Mouse (Mus musculus) forebrain, embryonic 12.5 days (tissue): ENCODE measurements around the gene Olfr10. TPM values are rescaled to one million over a fixed set of nuclear protein-coding genes. Genes with fewer than 3 reads are reported as not detected.
"Not testable (repeated sequence)": the region's sequence is repeated elsewhere in the genome, so short reads cannot be mapped to it uniquely, and the experiment has no call there.

Experiments
- ATAC-seq: fragments of 200-750 bp; cut with Nextera tagmentation; 2 replicates; pipeline ENCODE4 v1.8.0; 2017; ENCODE audit warnings: moderate TSS enrichment; ENCODE audit not compliant: low FRiP score
- H3K27ac ChIP-seq: fragments of 300-500 bp; sonication (generic); 2 replicates; pipeline ENCODE4 v1.5.1; 2016; ENCODE audit warnings: mild to moderate bottlenecking
- H3K27me3 ChIP-seq: fragments of 300-500 bp; sonication (generic); 2 replicates; pipeline ENCODE4 v1.6.1; 2016; ENCODE audit warnings: mild to moderate bottlenecking
- H3K36me3 ChIP-seq: fragments of 300-500 bp; sonication (generic); replicated peaks from 2 replicates; pipeline ENCODE4 v1.6.1; 2016; ENCODE audit warnings: mild to moderate bottlenecking
- H3K4me1 ChIP-seq: fragments of 300-500 bp; sonication (generic); 2 replicates; pipeline ENCODE4 v1.6.1; 2016
- H3K4me2 ChIP-seq: fragments of 300-500 bp; sonication (generic); 2 replicates; pipeline ENCODE4 v1.6.1; 2016; ENCODE audit warnings: mild to moderate bottlenecking, moderate library complexity
- H3K4me3 ChIP-seq: fragments of 300-500 bp; sonication (generic); replicated peaks from 2 replicates; pipeline ENCODE4 v1.5.1; 2016; ENCODE audit warnings: mild to moderate bottlenecking
- H3K9ac ChIP-seq: fragments of 300-500 bp; sonication (generic); 2 replicates; pipeline ENCODE4 v1.6.1; 2016; ENCODE audit warnings: mild to moderate bottlenecking
- H3K9me3 ChIP-seq: fragments of 300-500 bp; sonication (generic); 2 replicates; pipeline ENCODE4 v1.6.1; 2016
- WGBS: fragments of 180-500 bp; shearing (Covaris S2); methylation state at CpG from one replicate; pipeline ENCODE4 v1.1.7; 2016; 5-methylcytosine and 5-hydroxymethylcytosine counted together
- polyA plus RNA-seq: library from polyadenylated mRNA; unstranded; fragments of >200 nt; fragmentation: Nextera tagmentation; extraction: Ambion mirVana; gene quantifications from 2 replicates; pipeline ENCODE4 v1.2.1, GENCODE M21; 2016

Gene Olfr10
- polyA plus RNA-seq, 1 experiment from 2014 or later, result not detected

DNA sequence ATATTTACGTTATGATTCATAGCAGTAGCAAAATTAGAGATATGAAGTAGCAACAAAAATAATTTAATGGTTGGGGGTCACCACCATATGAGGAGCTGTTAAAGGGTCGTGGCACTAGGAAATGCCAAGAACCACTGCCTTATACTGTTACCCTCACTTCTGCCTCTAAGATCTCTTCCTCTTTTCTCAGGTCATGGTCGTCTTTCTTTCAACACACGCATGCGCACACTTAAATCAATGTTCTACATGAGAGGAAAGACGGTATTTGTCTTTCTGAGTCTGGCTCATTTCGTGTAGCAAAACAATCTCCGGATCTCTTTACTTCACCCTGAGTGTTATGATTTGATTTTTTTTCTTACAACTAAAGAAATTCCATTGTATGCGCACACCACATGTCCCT lies 34.8 kb upstream of the Olfr10 start:
- WGBS, result 91% methylated on average over 9 of the region's 9 CpGs
- Histone ChIP-seq H3K4me3 (no peak overlapping the region), H3K9ac (no peak overlapping the region), H3K36me3 (no peaks in the 10 kb centered on the region), H3K9me3 (no peaks in the 10 kb centered on the region), H3K4me1 (no peaks in the 10 kb centered on the region), H3K27ac (no peak overlapping the region), H3K27me3 (no peaks in the 10 kb centered on the region), H3K4me2 (no peak overlapping the region)
- ATAC-seq, result no peak

DNA sequence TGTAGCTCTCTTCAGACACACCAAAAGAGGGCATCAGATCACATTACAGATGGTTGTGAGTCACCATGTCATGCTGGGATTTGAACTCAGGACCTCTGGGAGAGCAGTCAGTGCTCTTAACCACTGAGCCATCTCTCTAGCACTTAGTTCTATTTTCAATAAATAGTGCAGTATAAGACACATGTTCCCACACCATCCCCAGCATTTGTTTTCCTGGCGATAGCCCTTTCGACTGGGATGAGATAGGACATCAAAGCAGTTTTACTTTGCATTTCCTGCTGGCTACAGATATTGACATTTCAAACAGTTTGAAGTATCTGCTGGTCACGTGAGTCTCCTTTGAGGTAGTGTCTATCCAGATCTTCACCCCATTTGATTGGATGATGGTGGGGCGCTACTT lies 34.2 kb upstream of the Olfr10 start:
- Histone ChIP-seq H3K4me3 (no peak overlapping the region), H3K4me2 (no peak overlapping the region), H3K4me1 (no peaks in the 10 kb centered on the region), H3K9ac (no peak overlapping the region), H3K36me3 (no peaks in the 10 kb centered on the region), H3K27ac (no peak overlapping the region), H3K9me3 (no peaks in the 10 kb centered on the region), H3K27me3 (no peaks in the 10 kb centered on the region)
- WGBS, result 95% methylated on average over 4 of the region's 4 CpGs
- no peak for ATAC-seq

DNA sequence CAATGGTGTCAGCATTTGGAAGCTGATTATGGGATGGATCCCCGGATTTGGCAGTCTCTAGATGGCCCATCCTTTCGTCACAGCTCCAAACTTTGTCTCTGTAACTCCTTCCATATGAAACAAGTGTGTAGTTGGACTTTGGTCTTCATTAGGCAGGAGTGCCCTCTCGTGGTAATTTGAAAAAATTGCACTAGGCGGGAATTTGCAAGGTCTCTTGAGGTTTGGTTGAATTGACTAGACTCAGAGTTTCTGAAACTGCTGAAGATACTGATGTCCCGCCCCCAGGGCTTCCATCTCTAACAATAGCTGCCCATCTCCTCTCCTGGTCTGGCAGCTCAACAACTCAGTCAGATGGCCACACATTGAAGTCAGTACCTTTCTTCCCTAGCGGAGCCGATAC lies 33.2 kb upstream of the Olfr10 start:
- no peak overlapping the region for H3K27ac ChIP-seq
- no peaks in the 10 kb centered on the region for H3K36me3 ChIP-seq
- H3K9me3 ChIP-seq, result no peaks in the 10 kb centered on the region
- H3K27me3 ChIP-seq, result no peaks in the 10 kb centered on the region
- 0 out of 2 replicates have a peak, but pooled peaks have one; percentile 11 for ATAC-seq
- no peak overlapping the region for H3K4me3 ChIP-seq
- H3K4me1 ChIP-seq, result no peaks in the 10 kb centered on the region
- no peak overlapping the region for H3K9ac ChIP-seq
- 31% methylated on average over 7 of the region's 7 CpGs for WGBS
- H3K4me2 ChIP-seq, result no peak overlapping the region

DNA sequence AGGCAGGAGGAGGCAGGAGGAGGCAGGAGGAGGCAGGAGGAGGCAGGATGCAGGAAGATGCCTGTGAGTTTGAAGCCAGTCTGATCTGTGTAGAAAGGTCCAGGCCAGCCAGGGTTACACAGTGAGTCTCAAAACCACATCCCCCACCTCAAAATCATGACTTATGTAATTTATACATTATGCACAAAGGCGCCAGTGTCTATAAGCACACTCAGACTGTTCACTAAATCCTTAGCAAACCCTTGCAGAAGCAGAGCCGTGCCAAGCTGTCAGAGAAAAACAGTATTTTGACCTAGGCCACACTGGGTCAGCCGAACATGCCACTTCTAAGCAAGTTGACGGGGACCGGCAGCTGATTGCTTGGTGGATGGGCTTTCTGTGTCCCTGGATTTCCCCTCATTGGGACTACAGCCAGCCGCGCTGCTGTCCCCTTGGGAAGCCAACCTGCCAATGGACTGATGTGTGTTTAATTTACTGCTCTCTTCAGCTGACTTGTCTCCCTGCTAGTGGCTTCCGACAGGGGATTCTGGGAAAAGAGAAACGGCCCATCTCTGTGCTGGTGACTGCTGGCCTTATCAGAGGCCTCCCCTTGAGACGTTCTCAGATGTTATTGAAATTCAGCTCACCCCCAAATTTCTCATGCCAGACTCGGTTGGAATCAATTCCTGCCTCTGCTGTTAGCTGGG lies 30.6 kb upstream of the Olfr10 start:
- H3K9me3 ChIP-seq, result no peaks in the 10 kb centered on the region
- no peak overlapping the region for H3K4me3 ChIP-seq
- no peak overlapping the region for H3K27ac ChIP-seq
- H3K36me3 ChIP-seq, result no peaks in the 10 kb centered on the region
- WGBS, result 72% methylated on average over 11 of the region's 11 CpGs
- H3K4me1 ChIP-seq, result no peaks in the 10 kb centered on the region
- ATAC-seq, result peak; percentile 27; the same call in 1 of the 2 replicates
- H3K27me3 ChIP-seq, result no peaks in the 10 kb centered on the region
- H3K9ac ChIP-seq, result no peak overlapping the region
- H3K4me2 ChIP-seq, result no peak overlapping the region

DNA sequence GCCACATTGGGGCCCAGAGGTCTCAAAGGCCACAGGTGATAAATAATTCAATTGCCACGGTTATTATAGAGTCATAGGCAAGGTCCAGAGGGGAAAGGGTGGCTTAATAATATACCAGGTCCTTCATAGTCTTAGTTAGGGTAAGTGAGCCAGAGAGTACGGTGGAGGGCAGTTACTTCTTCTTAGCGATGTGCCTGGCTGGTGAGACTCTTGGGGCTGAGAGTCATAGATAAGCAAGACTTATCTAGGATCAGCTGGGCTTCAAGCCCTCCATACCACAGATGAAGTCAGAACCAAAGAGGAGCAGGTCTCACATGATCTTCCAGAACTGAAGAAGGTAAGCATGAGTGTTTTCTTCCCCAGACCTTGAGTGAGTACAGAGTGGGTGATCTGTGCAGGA lies 26.3 kb upstream of the Olfr10 start, which contains the start of gene Olfr1393:
Gene Olfr1393, plus strand, starts transcription at position 83 of the 400 bp plus-strand sequence.
- Histone ChIP-seq H3K9me3 (no peaks in the 10 kb centered on the region), H3K27ac (no peak within 1 kb of the TSS), H3K27me3 (no peaks in the 10 kb centered on the region), H3K9ac (no peak within 1 kb of the TSS), H3K36me3 (no peaks in the 10 kb centered on the region), H3K4me1 (no peaks in the 10 kb centered on the region), H3K4me2 (no peak within 1 kb of the TSS), H3K4me3 (no peak within 1 kb of the TSS)
- WGBS, result 87% methylated on average over 3 of the region's 3 CpGs
- ATAC-seq, result no peak

DNA sequence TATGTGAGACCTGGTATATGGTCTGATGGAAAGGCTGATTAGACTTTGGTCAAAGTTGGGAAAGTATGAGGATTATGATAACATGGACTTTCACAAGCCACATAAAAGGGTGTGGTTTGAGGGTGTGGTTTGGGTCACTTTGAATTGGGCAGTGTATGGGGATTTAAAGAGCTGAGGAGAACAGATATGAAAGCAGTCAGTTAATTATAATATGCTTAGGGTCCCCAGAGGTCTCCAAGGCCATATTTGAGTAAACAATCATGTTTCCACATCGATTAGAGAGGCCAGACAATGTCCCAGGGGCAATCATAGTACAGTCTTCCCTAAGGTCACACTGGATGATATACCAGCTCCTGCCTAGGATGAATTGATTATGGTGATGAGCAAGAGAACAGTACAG lies 19.6 kb upstream of the Olfr10 start, which contains the start of gene Olfr1392:
Gene Olfr1392, plus strand, starts transcription at position 301 of the 400 bp plus-strand sequence.
- H3K4me3 ChIP-seq, H3K27ac ChIP-seq, H3K36me3 ChIP-seq, H3K9me3 ChIP-seq, ATAC-seq, H3K27me3 ChIP-seq, H3K4me2 ChIP-seq, H3K9ac ChIP-seq, H3K4me1 ChIP-seq: not testable (repeated sequence)
- 70% methylated on average over 1 of the region's 1 CpGs for WGBS

DNA sequence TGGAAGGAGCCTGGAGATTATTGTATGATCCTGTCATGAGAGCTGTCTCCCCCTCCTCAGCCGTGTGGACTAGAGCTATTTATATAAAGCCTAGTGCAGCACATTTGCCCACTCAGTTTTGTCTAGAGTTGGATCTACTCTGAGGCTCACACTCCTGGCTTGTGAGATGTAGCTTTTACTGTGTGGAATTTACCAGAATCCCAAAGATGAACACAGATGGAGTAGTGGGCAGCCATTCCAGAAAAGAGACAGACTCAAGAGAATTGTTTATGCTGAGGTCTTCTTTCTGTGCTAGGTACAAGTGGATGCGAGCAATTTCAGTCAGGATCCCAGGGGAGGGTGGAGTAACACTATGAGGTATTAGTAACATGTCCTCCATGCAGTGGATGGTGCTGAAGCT lies 17.3 kb upstream of the Olfr10 start:
- no peak for ATAC-seq
- Histone ChIP-seq H3K4me1 (no peaks in the 10 kb centered on the region), H3K4me3 (no peak overlapping the region), H3K9me3 (no peaks in the 10 kb centered on the region), H3K9ac (no peak overlapping the region), H3K27me3 (no peaks in the 10 kb centered on the region), H3K36me3 (no peaks in the 10 kb centered on the region), H3K27ac (no peak overlapping the region), H3K4me2 (no peak overlapping the region)
- 84% methylated on average over 2 of the region's 2 CpGs for WGBS

DNA sequence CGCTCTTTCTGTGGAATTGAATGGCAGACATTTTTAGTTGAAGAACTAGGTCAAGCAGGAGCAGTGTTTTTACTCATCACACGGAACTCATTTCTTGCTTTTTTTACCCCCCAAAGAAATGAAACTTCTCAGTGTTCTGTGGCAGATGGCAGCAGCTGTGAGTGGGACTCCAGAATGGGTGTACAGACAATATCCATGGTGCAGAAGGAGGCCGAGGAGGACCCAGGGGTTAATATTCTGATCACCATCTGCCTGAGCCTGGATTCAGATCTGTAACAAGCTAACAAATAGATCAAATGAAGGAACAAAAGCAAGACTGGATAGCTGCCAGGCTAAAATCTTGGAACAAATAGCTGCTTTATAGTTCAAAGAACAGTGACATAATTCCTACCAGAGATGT lies 11.8 kb upstream of the Olfr10 start:
- Histone ChIP-seq H3K36me3 (no peaks in the 10 kb centered on the region), H3K4me1 (peaks cover 2% of the 10 kb centered on the region; the same call in 1 of the 2 replicates), H3K9me3 (no peaks in the 10 kb centered on the region), H3K4me2 (no peak overlapping the region), H3K4me3 (no peak overlapping the region), H3K27ac (no peak overlapping the region), H3K27me3 (no peaks in the 10 kb centered on the region), H3K9ac (no peak overlapping the region)
- ATAC-seq, result no peak
- WGBS, result 66% methylated on average over 3 of the region's 3 CpGs

DNA sequence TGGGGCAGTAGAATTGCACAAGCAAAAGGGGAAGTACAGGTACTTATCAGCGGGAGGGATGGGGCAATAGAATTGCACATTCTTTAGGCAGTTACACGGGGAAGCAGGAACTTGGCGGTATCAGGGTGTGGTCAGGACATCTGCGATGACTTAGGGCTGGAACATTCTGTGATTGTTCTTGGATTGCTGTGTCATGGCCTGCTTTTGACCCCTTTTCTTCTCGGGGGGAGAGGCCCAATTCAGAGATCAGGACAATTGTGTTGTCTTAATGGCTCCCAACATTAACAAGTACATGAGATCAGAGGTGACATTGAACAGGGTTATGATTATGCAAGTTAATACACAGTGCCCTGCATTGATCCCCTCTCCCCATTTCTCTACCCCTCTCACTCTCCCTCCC lies 4.0 kb downstream of the Olfr10 start:
- not testable (repeated sequence) for H3K4me2 ChIP-seq, H3K4me3 ChIP-seq, H3K4me1 ChIP-seq, H3K36me3 ChIP-seq, ATAC-seq, H3K27me3 ChIP-seq, H3K27ac ChIP-seq, H3K9me3 ChIP-seq, H3K9ac ChIP-seq
- WGBS, result 83% methylated on average over 5 of the region's 5 CpGs

DNA sequence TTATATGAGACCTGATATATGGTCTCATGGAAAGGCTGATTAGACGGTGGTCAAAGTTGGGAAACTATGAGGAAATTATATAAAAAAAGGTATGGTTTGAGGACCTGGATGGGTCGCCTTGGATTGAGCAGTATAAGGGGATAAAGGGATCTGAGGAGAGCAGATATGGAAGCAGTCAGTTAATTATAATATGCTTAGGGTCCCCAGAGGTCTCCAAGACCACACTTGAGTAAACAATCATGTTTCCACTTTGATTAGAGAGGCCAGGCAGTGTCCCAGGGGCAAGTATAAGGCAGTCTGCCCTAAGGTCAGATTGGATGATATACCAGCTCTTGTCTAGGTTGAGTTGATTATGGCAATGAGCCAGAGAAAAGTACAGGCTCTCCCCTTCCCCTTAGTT lies 17.9 kb downstream of the Olfr10 start, which contains the start of gene Olfr1391:
Gene Olfr1391, plus strand, starts transcription at position 301 of the 400 bp plus-strand sequence.
- Histone ChIP-seq H3K36me3 (no peaks in the 10 kb centered on the region), H3K4me2 (no peak within 1 kb of the TSS), H3K9me3 (no peaks in the 10 kb centered on the region), H3K4me1 (no peaks in the 10 kb centered on the region), H3K4me3 (no peak within 1 kb of the TSS), H3K27ac (no peak within 1 kb of the TSS), H3K27me3 (no peaks in the 10 kb centered on the region), H3K9ac (no peak within 1 kb of the TSS)
- ATAC-seq, result no peak
- 75% methylated on average over 2 of the region's 2 CpGs for WGBS

DNA sequence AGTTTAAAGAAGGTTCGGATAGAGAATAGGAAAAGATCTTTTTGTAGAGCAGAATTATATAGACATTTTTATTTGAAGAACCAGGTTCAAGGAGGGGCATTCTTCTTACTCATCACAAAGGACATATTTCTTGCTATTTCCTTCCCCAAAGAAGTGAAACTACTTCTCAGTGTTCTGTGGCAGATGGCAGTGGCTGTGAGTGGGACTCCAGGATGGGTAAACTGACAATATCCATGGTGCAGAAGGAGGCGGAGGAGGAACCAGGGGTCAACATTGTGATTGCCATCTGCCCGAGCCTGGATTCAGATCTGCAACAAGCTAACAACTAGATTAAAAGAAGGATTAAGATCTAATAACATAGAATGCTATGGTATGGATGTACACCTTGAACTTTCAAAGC lies 22.2 kb downstream of the Olfr10 start:
- H3K36me3 ChIP-seq, result no peaks in the 10 kb centered on the region
- no peaks in the 10 kb centered on the region for H3K27me3 ChIP-seq
- no peak overlapping the region for H3K4me3 ChIP-seq
- H3K4me2 ChIP-seq, result no peak overlapping the region
- no peak overlapping the region for H3K9ac ChIP-seq
- ATAC-seq, result no peak
- 90% methylated on average over 3 of the region's 3 CpGs for WGBS
- no peaks in the 10 kb centered on the region for H3K4me1 ChIP-seq
- no peaks in the 10 kb centered on the region for H3K9me3 ChIP-seq
- H3K27ac ChIP-seq, result no peak overlapping the region

DNA sequence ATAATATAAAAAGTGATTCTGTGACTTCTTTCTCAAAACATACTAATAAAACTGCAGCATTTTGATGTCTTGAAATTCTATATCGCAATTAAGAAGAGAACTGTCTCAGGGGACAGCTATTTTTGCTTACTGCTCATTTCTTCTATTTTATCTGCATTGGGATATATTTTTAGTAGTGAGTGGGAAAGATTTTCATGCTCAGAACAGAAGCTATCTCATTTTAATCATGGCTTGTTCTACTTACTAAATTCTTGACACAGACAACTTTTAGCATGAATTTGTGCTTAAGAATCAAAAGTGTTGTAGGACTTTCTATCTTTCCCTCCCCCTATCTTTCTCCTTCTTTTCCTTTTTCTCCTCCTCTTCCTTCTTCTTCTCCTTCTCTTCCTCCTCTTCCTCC lies 25.1 kb downstream of the Olfr10 start:
- no peak overlapping the region for H3K27ac ChIP-seq
- H3K4me2 ChIP-seq, result no peak overlapping the region
- 82% methylated on average over 1 of the region's 1 CpGs for WGBS
- H3K9ac ChIP-seq, result no peak overlapping the region
- no peaks in the 10 kb centered on the region for H3K36me3 ChIP-seq
- ATAC-seq, result no peak
- no peak overlapping the region for H3K4me3 ChIP-seq
- no peaks in the 10 kb centered on the region for H3K4me1 ChIP-seq
- no peaks in the 10 kb centered on the region for H3K27me3 ChIP-seq
- H3K9me3 ChIP-seq, result no peaks in the 10 kb centered on the region

DNA sequence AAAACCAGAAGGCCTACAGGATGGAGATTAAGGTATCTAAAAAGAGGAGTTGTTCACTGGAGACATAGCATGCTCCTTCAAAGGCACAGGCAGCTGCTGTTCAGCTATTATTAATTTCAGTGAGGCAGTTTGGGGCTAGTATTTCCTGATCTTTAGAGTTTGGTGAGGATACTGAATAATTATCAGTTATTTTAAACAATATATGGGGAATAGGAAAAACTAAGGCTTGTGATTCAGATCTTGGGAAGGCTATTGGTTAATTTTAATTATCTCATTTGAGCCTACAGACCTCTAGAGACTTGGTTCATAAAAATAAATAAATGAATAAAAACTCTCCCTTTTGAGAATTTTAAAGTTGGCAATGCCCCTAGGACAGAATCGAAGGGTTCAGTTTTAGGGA lies 30.3 kb downstream of the Olfr10 start, which contains the start of gene Olfr1390:
Gene Olfr1390, plus strand, starts transcription at position 301 of the 400 bp plus-strand sequence.
- H3K4me2 ChIP-seq, result no peak within 1 kb of the TSS
- 91% methylated on average over 1 of the region's 1 CpGs for WGBS
- ATAC-seq, result no peak

More for the DNA sequence above, 30.3 kb downstream of the Olfr10 start, which contains the start of gene Olfr1390:
- H3K27ac ChIP-seq, result no peak within 1 kb of the TSS
- H3K4me3 ChIP-seq, result no peak within 1 kb of the TSS
- no peaks in the 10 kb centered on the region for H3K27me3 ChIP-seq
- no peaks in the 10 kb centered on the region for H3K9me3 ChIP-seq
- no peaks in the 10 kb centered on the region for H3K4me1 ChIP-seq
- no peaks in the 10 kb centered on the region for H3K36me3 ChIP-seq
- no peak within 1 kb of the TSS for H3K9ac ChIP-seq
